ENCODE assay signal across 8 mouse cellular contexts in the genomic region with DNA sequence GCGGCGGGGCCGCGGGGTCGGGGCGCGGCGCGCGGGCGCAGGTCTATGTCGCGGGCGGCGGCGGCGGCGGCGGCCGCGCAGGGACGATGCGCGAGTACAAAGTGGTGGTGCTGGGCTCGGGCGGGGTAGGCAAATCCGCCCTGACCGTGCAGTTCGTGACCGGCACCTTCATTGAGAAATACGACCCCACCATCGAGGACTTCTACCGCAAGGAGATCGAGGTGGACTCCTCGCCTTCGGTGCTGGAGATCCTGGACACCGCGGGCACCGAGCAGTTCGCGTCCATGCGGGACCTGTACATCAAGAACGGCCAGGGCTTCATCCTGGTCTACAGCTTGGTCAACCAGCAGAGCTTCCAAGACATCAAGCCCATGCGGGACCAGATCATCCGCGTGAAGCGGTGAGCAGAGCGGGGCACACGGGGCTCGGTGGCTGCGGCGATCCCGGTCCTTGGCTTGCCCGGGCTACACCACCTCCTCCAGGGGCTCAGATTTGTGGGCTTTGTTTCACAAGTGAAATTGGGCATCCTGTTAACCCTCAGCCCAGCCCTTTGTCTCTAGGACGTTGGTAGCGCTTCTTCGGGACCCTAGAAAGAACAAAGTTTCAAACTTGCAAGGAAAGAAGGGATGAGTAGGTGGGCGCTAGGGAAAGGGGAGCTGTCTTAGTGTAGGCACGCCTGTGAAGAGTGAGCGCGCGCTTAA. TPM values are rescaled to one million over a fixed set of nuclear protein-coding genes. Genes with fewer than 3 reads are reported as not detected.
A peak's percentile ranks its signal among the peaks of the same experiment; 100 is the strongest.
DNase-seq lines count a peak whose midpoint lies in the region; ATAC-seq and TF ChIP-seq lines count a peak whose summit lies in the region.

No protein-coding gene starts in this region.

- peak; percentile 63 to 73 for DNase-seq in cerebellum, adult 2 months
- DNase-seq in cerebellum, postnatal 25 days = no peak
- peak; percentile 46 for DNase-seq in 3T3-L1 (ENCODE audit: low read depth, low spot score)
- DNase-seq in gastrocnemius, postnatal 10 days = peak; percentile 37
- DNase-seq in midbrain, embryonic 11.5 days (ENCODE audit: low spot score, missing footprints) = peak; percentile 96
- DNase-seq in thymus, adult 18-20 months = peak; percentile 44 to 54

- H3K4me3 ChIP-seq in cerebellum, adult 2 months (replicated peaks; ENCODE audit: insufficient read depth, low read depth, low read length) = peak overlapping the region; percentile 79
- H3K4me3 ChIP-seq in bone marrow, adult 2 months (replicated peaks; ENCODE audit: control insufficient read depth, low read depth, low read length) = peak overlapping the region; percentile 78
- H3K4me3 ChIP-seq in kidney, embryonic 16.5 days (ENCODE audit: low read length) = peak overlapping the region; percentile 89
- peak overlapping the region; percentile 77 for H3K4me3 ChIP-seq in midbrain, embryonic 11.5 days (ENCODE audit: low read depth, low read length)

- peak overlapping the region; percentile 52; the same call in 1 of the 2 replicates for H3K27ac ChIP-seq in cerebellum, adult 2 months (ENCODE audit: insufficient read depth, low read length)
- peak overlapping the region; percentile 100 for H3K27ac ChIP-seq in bone marrow, adult 2 months (ENCODE audit: control insufficient read depth, insufficient read depth, low read depth, low read length, poor library complexity)
- peak overlapping the region; percentile 88 for H3K27ac ChIP-seq in kidney, embryonic 16.5 days (ENCODE audit: low read length)
- peak overlapping the region; percentile 88 for H3K27ac ChIP-seq in midbrain, embryonic 11.5 days (ENCODE audit: low read depth, low read length)

- no peaks in the 10 kb centered on the region for H3K27me3 ChIP-seq in cerebellum, adult 2 months (ENCODE audit: control insufficient read depth, insufficient read depth, low read length)
- H3K27me3 ChIP-seq in kidney, embryonic 16.5 days (ENCODE audit: insufficient read depth, low read length) = no peaks in the 10 kb centered on the region
- H3K27me3 ChIP-seq in midbrain, embryonic 11.5 days (ENCODE audit: control insufficient read depth, insufficient read depth, low read length) = no peaks in the 10 kb centered on the region

- TF ChIP-seq CTCF in cerebellum, adult 2 months (IDR thresholded peaks at IDR 0.05; ENCODE audit: borderline replicate concordance, insufficient read depth, low read depth, low read length) = no peak
- TF ChIP-seq CTCF in bone marrow, adult 2 months (IDR thresholded peaks at IDR 0.05; ENCODE audit: control insufficient read depth, insufficient read depth, low read length) = no peak

- H3K36me3 ChIP-seq in kidney, embryonic 16.5 days (ENCODE audit: insufficient read depth, low read length) = 0 out of 2 replicates have a peak, but pooled peaks cover 9% of the 10 kb centered on the region
- H3K36me3 ChIP-seq in midbrain, embryonic 11.5 days (ENCODE audit: control insufficient read depth, insufficient read depth, low read length) = no peaks in the 10 kb centered on the region

- peak; percentile 27 for ATAC-seq in kidney, embryonic 16.5 days (ENCODE audit: low FRiP score, low TSS enrichment)
- no peak; the same call in 1 of the 2 replicates for ATAC-seq in midbrain, embryonic 11.5 days (ENCODE audit: low FRiP score)

- H3K9ac ChIP-seq in kidney, embryonic 16.5 days (replicated peaks; ENCODE audit: low read length) = peak overlapping the region; percentile 89
- peak overlapping the region; percentile 84 for H3K9ac ChIP-seq in midbrain, embryonic 11.5 days (ENCODE audit: low read length)

- no peak for TF ChIP-seq POLR2A in cerebellum, adult 2 months (IDR thresholded peaks at IDR 0.05; ENCODE audit: borderline replicate concordance, insufficient read depth, low read length)
- TF ChIP-seq POLR2A in bone marrow, adult 2 months (IDR thresholded peaks at IDR 0.05; ENCODE audit: borderline replicate concordance, control insufficient read depth, low read depth, low read length) = peak; percentile 28; the same call in 1 of the 2 replicates

- 1% methylated on average over 62 of the region's 62 CpGs for WGBS in cerebellum, adult 2 months
- 1% methylated on average over 62 of the region's 62 CpGs for WGBS in bone marrow, adult 2 months
- WGBS in kidney, embryonic 16.5 days = under 1% methylated on average over 46 of the region's 62 CpGs
- WGBS in midbrain, embryonic 11.5 days = under 1% methylated on average over 53 of the region's 62 CpGs

- peak overlapping the region; percentile 78 for H3K4me2 ChIP-seq in kidney, embryonic 16.5 days (replicated peaks; ENCODE audit: low read depth, low read length)
- H3K4me2 ChIP-seq in midbrain, embryonic 11.5 days = peak overlapping the region; percentile 65

- no peaks in the 10 kb centered on the region for H3K9me3 ChIP-seq in kidney, embryonic 16.5 days (ENCODE audit: low read length)
- no peaks in the 10 kb centered on the region for H3K9me3 ChIP-seq in midbrain, embryonic 11.5 days (ENCODE audit: control insufficient read depth, low read length)

- H3K4me1 ChIP-seq in cerebellum, adult 2 months (ENCODE audit: control insufficient read depth, insufficient read depth, low read length) = peaks cover 11% of the 10 kb centered on the region
- peaks cover 3% of the 10 kb centered on the region; the same call in 1 of the 2 replicates for H3K4me1 ChIP-seq in bone marrow, adult 2 months (ENCODE audit: control insufficient read depth, insufficient read depth, low read length)
- peaks cover 18% of the 10 kb centered on the region for H3K4me1 ChIP-seq in kidney, embryonic 16.5 days (ENCODE audit: insufficient read depth, low read length)
- H3K4me1 ChIP-seq in midbrain, embryonic 11.5 days (ENCODE audit: control insufficient read depth, insufficient read depth, low read length) = peaks cover 8% of the 10 kb centered on the region; the same call in 1 of the 2 replicates

RNA-seq across cellular contexts. Expression of a gene that starts 0.5 kb away (rescaled TPM):
- polyA plus RNA-seq in cerebellum, adult 2 months (2012; rRNA removed) = 38.1 and 39.3 TPM in 2 replicates
- 3.9 and 6.9 TPM in 2 replicates for polyA plus RNA-seq in bone marrow, adult 2 months (2011; ENCODE audit: insufficient read depth, insufficient read length, low replicate concordance, missing spikeins)
- total RNA-seq in gastrocnemius, postnatal 10 days (2021) = 10 to 100 TPM; 13.1 to 15.7 TPM
- polyA plus RNA-seq in kidney, embryonic 16.5 days (2015; fragmentation: Nextera tagmentation; extraction: Ambion mirVana) = 5.9 and 7.3 TPM in 2 replicates
- polyA plus RNA-seq in midbrain, embryonic 11.5 days (2014; fragmentation: Nextera tagmentation; extraction: Ambion mirVana) = 19.7 TPM in 2 replicates

Comparison
In these comparisons a context has a peak if more than half of its experiments do, and no peak if none do; other contexts are left out.
1. DNase-seq: peak in cerebellum, adult 2 months (2 of 2), 3T3-L1 (single experiment), gastrocnemius, postnatal 10 days (single experiment), midbrain, embryonic 11.5 days (single experiment) and thymus, adult 18-20 months (2 of 2); none in cerebellum, postnatal 25 days (0 of 2).
2. Peak in every context shown above with its lines, with median percentiles within 50 percentile points of each other: H3K27ac ChIP-seq and H3K4me3 ChIP-seq.